Mouse (Mus musculus) midbrain, embryonic 12.5 days (tissue): ENCODE measurements at regions not wholly inside any gene's neighbourhood (a gene's known extent, or its start where the extent isn't known, plus 50 kb on each side); places are given as distances from the start of the nearest gene placed in this dataset.

Source experiments
- ATAC-seq: fragments of 200-750 bp; cut with Nextera tagmentation; 2 replicates; pipeline ENCODE4 v1.8.0; 2017; ENCODE audit warnings: low read depth, moderate TSS enrichment, moderate library complexity; ENCODE audit not compliant: low FRiP score
- H3K27ac ChIP-seq: fragments of 300-500 bp; sonication (generic); replicated peaks from 2 replicates; pipeline ENCODE4 v1.5.1; 2016; ENCODE audit warnings: mild to moderate bottlenecking
- H3K27me3 ChIP-seq: fragments of 300-500 bp; sonication (generic); 2 replicates; pipeline ENCODE4 v1.6.1; 2016; ENCODE audit warnings: mild to moderate bottlenecking
- H3K36me3 ChIP-seq: fragments of 300-500 bp; sonication (generic); 2 replicates; pipeline ENCODE4 v1.6.1; 2016
- H3K4me1 ChIP-seq: fragments of 300-500 bp; sonication (generic); 2 replicates; pipeline ENCODE4 v1.6.1; 2016
- H3K4me2 ChIP-seq: fragments of 300-500 bp; sonication (generic); replicated peaks from 2 replicates; pipeline ENCODE4 v1.6.1; 2016; ENCODE audit warnings: mild to moderate bottlenecking, moderate library complexity
- H3K4me3 ChIP-seq: fragments of 300-500 bp; sonication (generic); 2 replicates; pipeline ENCODE4 v1.5.1; 2016; ENCODE audit warnings: mild to moderate bottlenecking
- H3K9ac ChIP-seq: fragments of 300-500 bp; sonication (generic); replicated peaks from 2 replicates; pipeline ENCODE4 v1.6.1; 2016; ENCODE audit warnings: mild to moderate bottlenecking, moderate library complexity
- H3K9me3 ChIP-seq: fragments of 300-500 bp; sonication (generic); 2 replicates; pipeline ENCODE4 v1.6.1; 2016; ENCODE audit warnings: mild to moderate bottlenecking
- WGBS: fragments of 180-500 bp; shearing (Covaris S2); methylation state at CpG from one replicate; pipeline ENCODE4 v1.1.7; 2016; 5-methylcytosine and 5-hydroxymethylcytosine counted together

DNA sequence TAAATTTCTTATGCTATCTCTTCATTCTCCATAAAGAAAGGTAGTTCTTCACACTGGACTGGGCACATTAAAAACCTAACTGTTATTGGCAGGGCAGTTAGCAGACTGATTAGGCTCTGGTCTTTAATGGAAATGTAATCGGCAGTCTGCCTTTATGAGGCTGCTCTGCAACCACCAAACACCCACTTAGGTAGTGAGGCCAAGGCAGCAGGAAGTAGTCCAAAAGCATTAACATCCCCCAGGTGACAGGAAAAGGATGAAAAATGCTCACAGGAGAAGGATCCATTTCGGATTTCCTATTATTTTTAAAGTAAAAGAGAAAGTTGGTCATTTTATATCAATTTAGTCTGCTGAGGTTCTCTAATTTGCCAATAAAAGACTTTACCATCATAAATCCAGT, 528.9 kb upstream of the Dppa4 start:
- no peaks in the 10 kb centered on the region for H3K27me3 ChIP-seq
- no peaks in the 10 kb centered on the region for H3K4me1 ChIP-seq
- H3K9me3 ChIP-seq: no peaks in the 10 kb centered on the region
- no peaks in the 10 kb centered on the region for H3K36me3 ChIP-seq
- no peak overlapping the region for H3K27ac ChIP-seq
- H3K9ac ChIP-seq: no peak overlapping the region
- no peak overlapping the region for H3K4me2 ChIP-seq
- no peak for ATAC-seq
- H3K4me3 ChIP-seq: no peak overlapping the region
- 80% methylated on average over 2 of the region's 2 CpGs for WGBS

DNA sequence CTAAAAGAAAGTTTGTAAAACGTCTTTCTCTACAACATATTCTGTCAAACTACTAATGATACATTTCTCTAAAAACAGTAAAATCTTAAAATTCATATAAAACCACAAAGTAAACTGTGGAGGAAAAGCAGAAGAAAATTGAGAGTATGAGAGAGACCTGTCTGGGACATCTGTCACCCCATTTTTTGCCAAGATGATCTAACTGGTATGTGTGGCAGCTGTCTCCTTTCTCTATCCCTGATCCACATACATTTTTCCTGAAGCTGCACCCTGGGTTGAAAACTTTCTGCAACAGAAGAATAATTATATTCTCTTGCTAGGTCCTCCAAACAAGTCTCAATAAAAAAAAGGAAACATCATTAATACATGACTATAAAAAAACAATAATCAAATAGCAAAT, 525.2 kb upstream of the Dppa4 start:
- WGBS: 90% methylated on average over 1 of the region's 1 CpGs
- Histone ChIP-seq H3K4me1 (no peaks in the 10 kb centered on the region), H3K9me3 (no peaks in the 10 kb centered on the region), H3K36me3 (no peaks in the 10 kb centered on the region), H3K27ac (no peak overlapping the region), H3K4me2 (no peak overlapping the region), H3K4me3 (no peak overlapping the region), H3K9ac (no peak overlapping the region), H3K27me3 (no peaks in the 10 kb centered on the region)
- no peak for ATAC-seq

DNA sequence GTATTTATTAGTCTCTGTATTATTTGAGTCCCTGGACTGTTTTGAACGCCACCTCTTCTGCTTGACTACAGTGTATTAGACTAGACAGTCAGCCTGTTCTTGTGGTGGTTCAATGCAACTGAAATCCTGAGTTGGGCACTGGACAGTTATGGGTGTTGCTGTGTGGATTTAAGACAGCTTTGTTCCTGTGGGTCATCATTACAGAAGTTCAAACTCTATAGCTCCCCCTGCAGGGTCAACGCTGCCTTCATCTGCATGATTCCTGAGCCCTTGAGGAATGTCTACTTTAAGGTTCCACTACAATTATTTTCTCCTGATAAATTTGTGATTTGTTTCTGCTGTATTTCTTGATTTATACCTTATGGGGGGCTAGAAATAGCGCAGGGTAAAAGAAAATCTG, 517.8 kb upstream of the Dppa4 start:
- Histone ChIP-seq H3K9me3 (no peaks in the 10 kb centered on the region), H3K27me3 (no peaks in the 10 kb centered on the region), H3K9ac (no peak overlapping the region), H3K36me3 (no peaks in the 10 kb centered on the region), H3K4me2 (no peak overlapping the region), H3K4me3 (no peak overlapping the region), H3K27ac (no peak overlapping the region), H3K4me1 (no peaks in the 10 kb centered on the region)
- 70% methylated on average over 3 of the region's 3 CpGs for WGBS
- ATAC-seq: 0 out of 2 replicates have a peak, but pooled peaks have one; percentile 23

DNA sequence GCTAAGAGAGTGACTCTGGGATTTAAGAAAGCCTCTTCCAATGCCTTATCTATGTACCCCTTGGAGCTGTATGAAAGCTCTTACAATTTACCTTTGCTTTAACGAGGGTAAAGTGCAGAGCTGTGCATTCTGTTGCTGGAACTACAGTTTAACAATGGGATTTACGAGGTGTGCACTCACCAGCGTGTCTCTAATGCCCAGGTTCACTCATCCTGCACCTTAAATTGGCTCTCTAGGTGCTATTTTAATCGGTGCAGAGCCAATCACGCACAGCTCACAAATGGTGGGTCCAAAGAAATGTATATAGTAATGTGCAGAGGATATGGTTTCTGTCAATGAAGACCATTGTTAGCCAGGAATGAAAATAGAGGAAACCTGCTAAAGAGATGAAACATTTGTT, 495.0 kb upstream of the Dppa4 start:
- 82% methylated on average over 5 of the region's 5 CpGs for WGBS

DNA sequence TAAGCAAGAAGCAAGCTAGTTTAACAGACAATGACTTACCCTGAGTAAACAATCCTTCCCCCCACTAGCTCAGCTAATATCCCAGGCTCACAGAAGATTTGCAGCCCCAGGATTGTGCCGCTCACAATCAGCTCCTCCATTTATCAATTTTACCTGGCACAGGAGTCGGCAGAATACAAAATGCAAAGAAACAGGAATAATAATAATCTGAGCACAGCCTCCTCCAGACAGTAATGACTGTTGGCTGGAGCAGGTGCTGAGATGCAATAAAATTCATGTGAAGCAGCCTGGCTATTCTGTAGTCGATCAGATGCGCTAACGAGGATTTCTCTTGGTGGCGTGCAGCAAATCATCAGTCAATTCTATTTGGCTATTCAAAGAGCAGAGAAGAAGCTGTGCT, 492.9 kb upstream of the Dppa4 start:
- no peaks in the 10 kb centered on the region for H3K4me1 ChIP-seq
- WGBS: 84% methylated on average over 6 of the region's 6 CpGs
- ATAC-seq: no peak
- no peaks in the 10 kb centered on the region for H3K9me3 ChIP-seq
- H3K4me2 ChIP-seq: no peak overlapping the region
- H3K36me3 ChIP-seq: no peaks in the 10 kb centered on the region
- H3K27me3 ChIP-seq: no peaks in the 10 kb centered on the region
- no peak overlapping the region for H3K27ac ChIP-seq
- no peak overlapping the region for H3K9ac ChIP-seq
- no peak overlapping the region for H3K4me3 ChIP-seq

More for the DNA sequence above, 495.0 kb upstream of the Dppa4 start:
- H3K4me3 ChIP-seq: no peak overlapping the region
- H3K36me3 ChIP-seq: no peaks in the 10 kb centered on the region
- ATAC-seq: no peak
- no peak overlapping the region for H3K27ac ChIP-seq
- no peaks in the 10 kb centered on the region for H3K9me3 ChIP-seq
- no peaks in the 10 kb centered on the region for H3K27me3 ChIP-seq
- H3K4me2 ChIP-seq: no peak overlapping the region
- no peak overlapping the region for H3K9ac ChIP-seq
- H3K4me1 ChIP-seq: no peaks in the 10 kb centered on the region

DNA sequence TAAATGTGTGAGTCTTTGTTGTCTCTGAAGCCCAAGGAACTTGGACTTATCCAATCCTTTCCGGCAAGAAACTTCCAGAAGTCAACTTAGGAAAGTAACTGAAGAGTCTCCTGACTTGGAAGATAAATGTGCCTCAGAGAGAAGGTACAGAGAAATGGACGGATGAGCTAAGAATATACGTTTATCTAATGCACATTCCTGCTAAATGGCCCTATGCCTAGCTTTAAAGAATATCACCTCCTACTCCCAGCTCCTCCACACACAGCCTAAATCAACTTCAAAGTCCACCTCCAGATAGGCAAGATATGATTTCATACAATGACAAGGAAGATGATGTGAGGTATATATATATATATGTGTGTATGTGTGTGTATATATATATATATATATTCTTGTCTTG, 492.1 kb upstream of the Dppa4 start:
- H3K9ac ChIP-seq: no peak overlapping the region
- H3K27ac ChIP-seq: no peak overlapping the region
- no peaks in the 10 kb centered on the region for H3K9me3 ChIP-seq
- H3K4me1 ChIP-seq: no peaks in the 10 kb centered on the region
- H3K36me3 ChIP-seq: no peaks in the 10 kb centered on the region
- no peak for ATAC-seq
- H3K4me2 ChIP-seq: no peak overlapping the region
- WGBS: 91% methylated on average over 3 of the region's 3 CpGs
- no peaks in the 10 kb centered on the region for H3K27me3 ChIP-seq
- H3K4me3 ChIP-seq: no peak overlapping the region

DNA sequence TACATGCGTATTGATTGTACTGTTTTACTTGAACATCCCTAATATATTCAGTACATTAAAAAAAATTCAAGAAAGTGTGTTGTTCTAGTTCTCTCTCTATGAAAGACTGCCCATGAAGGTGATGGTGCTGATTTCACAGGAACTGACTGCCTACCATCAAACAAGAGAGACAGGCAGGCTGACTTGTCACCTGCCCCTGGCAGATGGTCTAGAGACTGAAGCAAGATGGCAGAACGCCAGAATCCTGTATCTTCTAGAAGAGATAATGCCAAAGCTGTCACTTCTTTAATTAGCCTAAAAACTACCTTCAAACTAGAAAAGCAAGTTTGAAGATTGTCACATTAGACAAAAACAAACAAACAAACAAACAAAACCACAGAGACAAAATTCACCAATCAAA, 484.7 kb upstream of the Dppa4 start:
- Histone ChIP-seq H3K9ac (no peak overlapping the region), H3K27me3 (no peaks in the 10 kb centered on the region), H3K4me3 (no peak overlapping the region), H3K36me3 (no peaks in the 10 kb centered on the region), H3K27ac (no peak overlapping the region), H3K4me1 (no peaks in the 10 kb centered on the region), H3K4me2 (no peak overlapping the region), H3K9me3 (no peaks in the 10 kb centered on the region)
- 91% methylated on average over 2 of the region's 2 CpGs for WGBS
- no peak for ATAC-seq

DNA sequence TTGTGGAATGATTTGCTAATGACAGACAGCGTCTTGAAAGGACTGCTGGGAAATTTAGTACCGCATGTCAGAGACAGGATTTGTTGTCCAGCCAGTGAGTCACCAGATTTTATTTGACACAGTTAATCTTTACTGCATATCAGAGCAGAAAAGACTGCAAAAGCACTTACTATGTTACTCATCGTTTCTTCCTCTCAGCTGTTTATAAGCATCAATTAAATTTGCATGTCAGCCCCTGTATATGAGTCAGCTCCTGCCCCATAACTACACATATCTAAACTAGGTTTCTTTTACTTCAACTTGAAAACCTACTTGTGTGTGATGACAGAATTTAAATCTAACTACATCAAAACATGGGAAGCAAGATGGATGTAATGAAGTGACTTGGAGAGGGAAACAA, 440.4 kb upstream of the Dppa4 start:
- H3K9ac ChIP-seq: no peak overlapping the region
- WGBS: 97% methylated on average over 3 of the region's 3 CpGs
- H3K4me3 ChIP-seq: no peak overlapping the region
- no peak overlapping the region for H3K4me2 ChIP-seq
- no peaks in the 10 kb centered on the region for H3K4me1 ChIP-seq
- no peaks in the 10 kb centered on the region for H3K27me3 ChIP-seq
- ATAC-seq: no peak
- H3K9me3 ChIP-seq: no peaks in the 10 kb centered on the region
- H3K27ac ChIP-seq: no peak overlapping the region
- H3K36me3 ChIP-seq: no peaks in the 10 kb centered on the region

DNA sequence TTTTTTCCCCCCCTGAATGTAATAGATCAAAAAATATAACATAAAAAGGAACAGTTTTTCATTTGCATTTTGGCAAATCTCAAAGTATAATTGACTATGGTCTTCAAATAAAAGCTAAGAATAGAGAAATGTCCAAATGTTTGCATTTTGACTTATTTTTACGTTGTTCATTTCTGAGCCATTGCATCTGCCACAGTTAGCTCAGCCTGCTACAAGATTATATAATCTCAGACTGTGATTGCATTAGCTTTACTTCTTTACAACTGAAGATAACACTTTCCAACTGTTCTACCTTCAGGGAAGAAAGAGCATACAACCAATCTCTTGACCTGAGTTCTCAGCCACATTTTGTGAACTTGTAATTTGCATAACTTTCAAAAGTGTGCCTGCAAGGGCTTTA, 431.9 kb upstream of the Dppa4 start:
- Histone ChIP-seq H3K9ac (no peak overlapping the region), H3K4me1 (no peaks in the 10 kb centered on the region), H3K27ac (no peak overlapping the region), H3K4me3 (no peak overlapping the region), H3K27me3 (no peaks in the 10 kb centered on the region), H3K36me3 (no peaks in the 10 kb centered on the region), H3K4me2 (no peak overlapping the region), H3K9me3 (no peaks in the 10 kb centered on the region)
- WGBS: 84% methylated on average over 1 of the region's 1 CpGs
- ATAC-seq: no peak

DNA sequence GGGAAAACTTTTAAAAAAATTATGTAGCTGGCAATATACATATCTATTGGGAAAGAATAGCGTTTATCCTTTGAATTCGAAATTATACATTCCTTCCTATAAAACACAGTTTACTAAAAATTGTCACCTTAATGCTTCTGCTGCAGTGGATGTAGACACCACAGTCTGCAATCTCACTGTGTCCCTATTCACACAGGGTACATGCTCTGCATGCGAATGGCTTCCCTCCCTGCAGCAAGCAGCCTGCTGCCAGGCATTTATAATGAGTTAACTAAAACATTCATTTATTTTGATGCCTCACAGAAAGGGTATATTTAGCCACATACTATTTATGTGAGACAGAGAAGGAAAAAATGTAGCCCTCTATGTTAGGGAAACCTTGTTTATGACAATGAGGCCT, 423.7 kb upstream of the Dppa4 start:
- Histone ChIP-seq H3K4me2 (no peak overlapping the region), H3K36me3 (no peaks in the 10 kb centered on the region), H3K4me3 (no peak overlapping the region), H3K4me1 (no peaks in the 10 kb centered on the region), H3K9me3 (no peaks in the 10 kb centered on the region), H3K9ac (no peak overlapping the region), H3K27ac (no peak overlapping the region), H3K27me3 (no peaks in the 10 kb centered on the region)
- no peak for ATAC-seq
- WGBS: 86% methylated on average over 3 of the region's 3 CpGs

DNA sequence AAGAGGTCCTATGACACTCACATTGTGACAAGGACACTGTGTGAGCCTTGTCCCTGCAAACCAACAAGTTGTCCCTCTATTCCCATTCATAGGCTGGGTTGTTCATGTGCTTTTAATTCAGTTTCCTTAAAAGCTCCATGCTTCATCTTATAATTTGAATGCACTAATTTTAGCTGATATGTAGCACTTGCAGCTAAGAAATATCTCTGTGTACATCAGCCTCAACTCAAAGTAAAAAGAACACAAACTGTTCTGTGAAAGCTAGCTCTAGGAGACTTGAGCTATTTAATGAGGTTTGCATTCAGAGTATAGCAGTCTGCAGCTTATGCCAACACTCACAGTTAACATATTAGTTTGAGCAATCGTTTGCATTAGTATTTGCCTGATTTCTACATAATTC, 408.3 kb upstream of the Dppa4 start:
- Histone ChIP-seq H3K4me3 (no peak overlapping the region), H3K9ac (no peak overlapping the region), H3K4me1 (no peaks in the 10 kb centered on the region), H3K36me3 (no peaks in the 10 kb centered on the region), H3K9me3 (no peaks in the 10 kb centered on the region), H3K27me3 (no peaks in the 10 kb centered on the region), H3K27ac (no peak overlapping the region), H3K4me2 (no peak overlapping the region)
- ATAC-seq: no peak
- WGBS: 71% methylated on average over 1 of the region's 1 CpGs

DNA sequence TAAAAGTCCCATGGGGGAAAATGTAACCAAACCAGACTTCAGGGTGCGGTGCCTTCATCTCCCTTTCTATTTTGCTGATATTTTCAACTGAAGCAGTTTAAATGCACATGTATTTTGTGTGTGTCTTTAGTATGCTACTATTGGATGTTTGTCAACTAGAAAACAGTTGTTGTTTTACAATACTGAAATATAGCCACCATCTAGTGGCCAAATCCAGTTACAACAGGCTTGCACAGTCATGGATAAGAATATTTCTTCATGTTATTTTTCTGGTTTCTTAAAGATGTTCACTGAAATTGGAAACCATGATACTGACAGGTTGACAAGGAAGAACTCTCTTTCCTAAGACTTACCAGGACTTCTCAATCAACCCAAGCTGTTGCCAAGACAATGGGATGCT, 400.1 kb upstream of the Dppa4 start:
- Histone ChIP-seq H3K27ac (no peak overlapping the region), H3K9me3 (no peaks in the 10 kb centered on the region), H3K36me3 (no peaks in the 10 kb centered on the region), H3K9ac (no peak overlapping the region), H3K4me3 (no peak overlapping the region), H3K27me3 (no peaks in the 10 kb centered on the region), H3K4me1 (no peaks in the 10 kb centered on the region), H3K4me2 (no peak overlapping the region)
- WGBS: 92% methylated on average over 1 of the region's 1 CpGs
- no peak for ATAC-seq

DNA sequence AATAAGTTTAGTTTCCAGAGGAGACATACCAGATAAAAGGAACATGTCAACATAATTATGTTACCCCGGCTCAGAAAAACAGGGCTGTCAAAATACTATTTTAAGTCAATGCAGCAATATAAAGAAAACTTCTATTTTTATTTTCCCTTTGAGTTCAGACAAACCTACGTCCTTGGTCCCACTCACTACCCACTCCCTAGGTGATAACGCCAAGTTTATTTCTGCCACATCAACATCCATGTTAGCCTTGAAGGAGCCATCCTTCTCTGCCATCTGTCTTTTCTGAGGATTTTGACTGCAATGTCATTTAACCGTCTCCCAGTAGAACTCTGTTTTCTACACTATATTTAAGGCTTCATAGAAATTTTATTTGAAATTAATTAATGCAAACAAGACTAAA, 396.5 kb upstream of the Dppa4 start:
- Histone ChIP-seq H3K27me3 (no peaks in the 10 kb centered on the region), H3K4me2 (no peak overlapping the region), H3K9ac (no peak overlapping the region), H3K36me3 (no peaks in the 10 kb centered on the region), H3K9me3 (no peaks in the 10 kb centered on the region), H3K4me1 (no peaks in the 10 kb centered on the region), H3K4me3 (no peak overlapping the region), H3K27ac (no peak overlapping the region)
- WGBS: 85% methylated on average over 4 of the region's 4 CpGs
- no peak for ATAC-seq
